Mouse (Mus musculus): ENCODE measurements at regions not wholly inside any gene's neighbourhood (a gene's known extent, or its start where the extent isn't known, plus 50 kb on each side); places are given as distances from the start of the nearest gene placed in this dataset.

DNA sequence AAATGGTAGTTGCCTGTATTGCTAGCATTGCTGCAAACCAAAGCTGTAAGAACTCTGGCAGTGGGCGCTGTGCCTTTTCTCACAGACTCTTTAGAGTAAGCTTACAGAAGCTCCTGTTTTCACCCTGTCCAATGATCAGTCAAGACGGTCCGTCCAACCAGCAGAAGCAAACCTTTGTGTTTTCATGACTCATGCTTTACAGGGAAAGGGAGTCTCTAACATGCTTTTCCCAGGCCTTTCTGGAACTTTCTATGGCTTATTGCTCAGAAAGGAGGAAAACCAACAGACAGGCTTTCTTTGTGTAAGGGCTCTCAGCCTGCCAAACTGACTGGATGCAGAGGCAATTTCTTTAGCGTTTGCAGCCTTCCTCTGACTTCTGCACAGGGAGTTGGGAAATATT is 2195.6 kb downstream of the 9330182O14Rik start:
- H3K9ac ChIP-seq (ENCODE audit: low read depth, low read length, severe bottlenecking) = no peak overlapping the region
- H3K4me2 ChIP-seq (replicated peaks; ENCODE audit: low read depth, low read length, severe bottlenecking) = no peak overlapping the region
- no peak for TF ChIP-seq POLR2A (IDR thresholded peaks at IDR 0.05; ENCODE audit: borderline replicate concordance, extremely low read depth, insufficient read depth, insufficient read length)
- ATAC-seq (ENCODE audit: low FRiP score, low read depth) (peak; percentile 58), DNase-seq (ENCODE audit: low spot score) (peak; percentile 65)
- H3K4me3 ChIP-seq (replicated peaks; ENCODE audit: low read length) = no peak overlapping the region
- H3K27ac ChIP-seq (replicated peaks; ENCODE audit: low read depth, low read length) = peak overlapping the region; percentile 58
- WGBS = 54% methylated on average over 4 of the region's 4 CpGs
- no peaks in the 10 kb centered on the region for H3K36me3 ChIP-seq (ENCODE audit: control insufficient read depth, insufficient read depth, low read length)
- no peaks in the 10 kb centered on the region for H3K27me3 ChIP-seq (ENCODE audit: control insufficient read depth, insufficient read depth, low read length)
- H3K4me1 ChIP-seq (ENCODE audit: control insufficient read depth, insufficient read depth, low read length) = peaks cover 14% of the 10 kb centered on the region
- H3K9me3 ChIP-seq (ENCODE audit: control insufficient read depth, low read length) = no peaks in the 10 kb centered on the region

DNA sequence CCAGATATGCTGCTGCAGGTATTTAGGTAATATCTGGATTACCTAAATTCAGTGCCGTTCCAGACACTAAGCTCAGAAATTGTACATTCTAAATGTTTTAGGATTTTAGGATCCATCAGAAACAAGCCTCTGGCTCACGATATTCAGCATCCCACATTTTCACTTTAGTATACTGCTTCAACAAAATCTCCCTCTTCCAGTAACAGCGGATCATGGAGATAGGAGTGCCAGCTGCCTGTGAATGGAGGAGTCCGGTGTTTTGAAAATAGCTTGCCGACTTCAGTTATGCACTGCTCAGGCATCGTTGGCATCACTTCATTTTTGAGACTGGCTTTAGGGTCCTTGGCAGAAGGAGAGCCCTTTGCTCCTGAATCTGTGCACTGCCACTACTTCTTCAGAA is 2199.5 kb downstream of the 9330182O14Rik start:
- Histone ChIP-seq H3K4me3 (replicated peaks; ENCODE audit: low read length) (no peak overlapping the region), H3K4me2 (replicated peaks; ENCODE audit: low read depth, low read length, severe bottlenecking) (no peak overlapping the region), H3K9me3 (ENCODE audit: control insufficient read depth, low read length) (no peaks in the 10 kb centered on the region), H3K27ac (replicated peaks; ENCODE audit: low read depth, low read length) (no peak overlapping the region), H3K27me3 (ENCODE audit: control insufficient read depth, insufficient read depth, low read length) (no peaks in the 10 kb centered on the region), H3K36me3 (ENCODE audit: control insufficient read depth, insufficient read depth, low read length) (no peaks in the 10 kb centered on the region), H3K9ac (ENCODE audit: low read depth, low read length, severe bottlenecking) (no peak overlapping the region), H3K4me1 (ENCODE audit: control insufficient read depth, insufficient read depth, low read length) (peaks cover 11% of the 10 kb centered on the region)
- TF ChIP-seq POLR2A (IDR thresholded peaks at IDR 0.05; ENCODE audit: borderline replicate concordance, extremely low read depth, insufficient read depth, insufficient read length) = no peak
- ATAC-seq (ENCODE audit: low FRiP score, low read depth) (no peak), DNase-seq (ENCODE audit: low spot score) (no peak)
- WGBS = 78% methylated on average over 6 of the region's 6 CpGs

DNA sequence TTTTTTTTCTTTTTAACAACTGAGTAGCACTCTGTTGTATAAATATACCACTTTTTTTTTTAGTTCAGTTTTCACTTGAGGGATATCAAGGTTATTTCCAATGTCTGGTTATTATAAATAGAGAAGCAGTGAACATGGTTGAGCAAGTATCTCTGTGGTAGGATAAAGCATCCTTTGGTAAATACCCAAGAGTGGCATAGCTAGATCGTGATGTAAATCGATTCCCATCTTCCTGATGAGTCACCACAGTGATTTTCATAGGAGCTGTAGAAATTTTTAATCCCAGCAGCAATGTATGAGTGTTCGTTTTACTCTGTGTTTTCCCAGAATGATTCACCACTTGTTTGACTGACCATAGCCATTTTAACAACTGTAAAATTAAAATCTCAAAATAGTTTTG is 2212.0 kb downstream of the 9330182O14Rik start:
- no peak for TF ChIP-seq POLR2A (IDR thresholded peaks at IDR 0.05; ENCODE audit: borderline replicate concordance, extremely low read depth, insufficient read depth, insufficient read length)
- Histone ChIP-seq H3K4me1 (ENCODE audit: control insufficient read depth, insufficient read depth, low read length) (no peaks in the 10 kb centered on the region), H3K4me3 (replicated peaks; ENCODE audit: low read length) (no peak overlapping the region), H3K4me2 (replicated peaks; ENCODE audit: low read depth, low read length, severe bottlenecking) (no peak overlapping the region), H3K27ac (replicated peaks; ENCODE audit: low read depth, low read length) (no peak overlapping the region), H3K9me3 (ENCODE audit: control insufficient read depth, low read length) (peaks cover under 1% of the 10 kb centered on the region; the same call in 1 of the 2 replicates), H3K9ac (ENCODE audit: low read depth, low read length, severe bottlenecking) (no peak overlapping the region), H3K36me3 (ENCODE audit: control insufficient read depth, insufficient read depth, low read length) (no peaks in the 10 kb centered on the region), H3K27me3 (ENCODE audit: control insufficient read depth, insufficient read depth, low read length) (no peaks in the 10 kb centered on the region)
- no peak for ATAC-seq (ENCODE audit: low FRiP score, low read depth)
- no peak for DNase-seq (ENCODE audit: low spot score)
- 86% methylated on average over 3 of the region's 3 CpGs for WGBS

DNA sequence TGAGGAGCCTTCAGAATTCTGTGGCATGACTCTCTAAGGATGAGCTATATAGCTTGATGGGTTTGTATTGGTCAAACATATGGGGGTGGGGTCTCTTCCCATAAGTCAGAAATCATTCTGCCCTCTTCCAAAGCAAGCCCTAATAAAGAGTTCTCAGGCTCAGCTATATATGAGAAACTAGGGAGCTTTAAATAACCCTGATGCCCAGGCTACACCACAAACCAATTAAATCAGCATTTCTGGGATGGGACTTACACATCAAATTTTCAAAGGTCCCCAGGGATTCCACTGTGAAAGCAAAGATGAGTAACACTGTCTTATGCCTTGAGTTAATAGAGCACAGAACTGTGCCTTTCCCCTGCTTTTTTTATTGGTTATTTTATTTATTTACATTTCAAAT is 2227.7 kb downstream of the 9330182O14Rik start:
- Histone ChIP-seq H3K4me1 (ENCODE audit: control insufficient read depth, insufficient read depth, low read length) (no peaks in the 10 kb centered on the region), H3K4me2 (replicated peaks; ENCODE audit: low read depth, low read length, severe bottlenecking) (no peak overlapping the region)
- ATAC-seq (ENCODE audit: low FRiP score, low read depth) = no peak

DNA sequence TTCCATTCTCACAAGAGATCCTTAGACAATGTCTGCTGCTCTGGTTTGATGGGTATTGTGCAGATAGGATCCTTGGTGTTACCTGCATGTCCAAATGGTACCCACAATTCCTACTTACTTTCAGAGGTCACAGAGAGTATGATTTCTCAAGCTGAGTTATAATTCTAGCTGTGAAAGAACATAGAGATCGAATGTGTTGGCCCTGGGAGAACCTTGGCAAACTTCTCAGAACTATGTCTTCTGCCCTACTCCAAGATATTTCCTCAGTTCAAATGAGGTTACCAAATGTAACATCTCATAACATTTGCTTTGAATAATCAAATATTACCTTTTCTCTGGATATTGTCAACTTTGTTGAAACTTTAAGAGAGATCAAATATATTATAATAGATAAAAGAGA is 2230.8 kb downstream of the 9330182O14Rik start:
- H3K27ac ChIP-seq (replicated peaks; ENCODE audit: low read depth, low read length) = no peak overlapping the region
- no peaks in the 10 kb centered on the region for H3K36me3 ChIP-seq (ENCODE audit: control insufficient read depth, insufficient read depth, low read length)
- ATAC-seq (ENCODE audit: low FRiP score, low read depth) = no peak
- H3K4me3 ChIP-seq (replicated peaks; ENCODE audit: low read length) = no peak overlapping the region
- WGBS = 94% methylated on average over 1 of the region's 1 CpGs
- H3K9ac ChIP-seq (ENCODE audit: low read depth, low read length, severe bottlenecking) = no peak overlapping the region
- no peaks in the 10 kb centered on the region for H3K9me3 ChIP-seq (ENCODE audit: control insufficient read depth, low read length)
- DNase-seq (ENCODE audit: low spot score) = no peak
- TF ChIP-seq POLR2A (IDR thresholded peaks at IDR 0.05; ENCODE audit: borderline replicate concordance, extremely low read depth, insufficient read depth, insufficient read length) = no peak
- H3K27me3 ChIP-seq (ENCODE audit: control insufficient read depth, insufficient read depth, low read length) = no peaks in the 10 kb centered on the region
- H3K4me2 ChIP-seq (replicated peaks; ENCODE audit: low read depth, low read length, severe bottlenecking) = no peak overlapping the region
- no peaks in the 10 kb centered on the region for H3K4me1 ChIP-seq (ENCODE audit: control insufficient read depth, insufficient read depth, low read length)

More for the DNA sequence above, 2227.7 kb downstream of the 9330182O14Rik start:
- no peak overlapping the region for H3K9ac ChIP-seq (ENCODE audit: low read depth, low read length, severe bottlenecking)
- no peak for DNase-seq (ENCODE audit: low spot score)
- no peaks in the 10 kb centered on the region for H3K27me3 ChIP-seq (ENCODE audit: control insufficient read depth, insufficient read depth, low read length)
- no peaks in the 10 kb centered on the region for H3K36me3 ChIP-seq (ENCODE audit: control insufficient read depth, insufficient read depth, low read length)
- no peak for TF ChIP-seq POLR2A (IDR thresholded peaks at IDR 0.05; ENCODE audit: borderline replicate concordance, extremely low read depth, insufficient read depth, insufficient read length)
- no peaks in the 10 kb centered on the region for H3K9me3 ChIP-seq (ENCODE audit: control insufficient read depth, low read length)
- H3K27ac ChIP-seq (replicated peaks; ENCODE audit: low read depth, low read length) = no peak overlapping the region
- no peak overlapping the region for H3K4me3 ChIP-seq (replicated peaks; ENCODE audit: low read length)

DNA sequence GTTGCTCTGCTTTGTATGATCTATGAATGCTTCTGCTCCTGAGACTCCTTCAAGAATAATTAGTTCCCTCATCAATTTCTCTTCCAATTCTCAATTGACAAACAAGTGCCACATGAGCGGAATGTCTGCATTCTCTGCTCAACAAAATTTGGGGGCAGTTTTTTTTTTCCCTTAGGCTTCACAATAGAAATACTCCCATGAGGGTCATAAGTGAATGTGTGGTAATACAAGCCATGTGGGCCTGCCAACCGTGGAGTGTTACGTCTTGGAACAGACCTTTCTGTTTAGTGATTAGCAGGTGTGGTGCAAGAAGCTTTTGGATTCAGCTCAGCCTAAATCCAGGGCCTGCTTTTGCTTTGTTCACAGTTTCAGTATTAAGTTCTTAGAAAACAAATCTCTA is 2232.6 kb downstream of the 9330182O14Rik start:
- no peaks in the 10 kb centered on the region for H3K4me1 ChIP-seq (ENCODE audit: control insufficient read depth, insufficient read depth, low read length)
- H3K4me2 ChIP-seq (replicated peaks; ENCODE audit: low read depth, low read length, severe bottlenecking) = no peak overlapping the region
- ATAC-seq (ENCODE audit: low FRiP score, low read depth) = no peak
- no peaks in the 10 kb centered on the region for H3K27me3 ChIP-seq (ENCODE audit: control insufficient read depth, insufficient read depth, low read length)
- no peak overlapping the region for H3K9ac ChIP-seq (ENCODE audit: low read depth, low read length, severe bottlenecking)
- TF ChIP-seq POLR2A (IDR thresholded peaks at IDR 0.05; ENCODE audit: borderline replicate concordance, extremely low read depth, insufficient read depth, insufficient read length) = no peak
- H3K27ac ChIP-seq (replicated peaks; ENCODE audit: low read depth, low read length) = no peak overlapping the region
- no peak overlapping the region for H3K4me3 ChIP-seq (replicated peaks; ENCODE audit: low read length)
- no peaks in the 10 kb centered on the region for H3K36me3 ChIP-seq (ENCODE audit: control insufficient read depth, insufficient read depth, low read length)
- H3K9me3 ChIP-seq (ENCODE audit: control insufficient read depth, low read length) = no peaks in the 10 kb centered on the region
- 18% methylated on average over 3 of the region's 3 CpGs for WGBS
- DNase-seq (ENCODE audit: low spot score) = peak; percentile 23

Measured in limb, embryonic 14.5 days (tissue).